Mouse (Mus musculus) megakaryocyte-erythroid progenitor cell, adult 5-6 weeks (primary cell): Measurements from ENCODE around the gene Fosl1. TPM values are rescaled to one million over a fixed set of nuclear protein-coding genes. Genes with fewer than 3 reads are reported as not detected.
A peak's percentile ranks its signal among the peaks of the same experiment; 100 is the strongest.
"Not testable (repeated sequence)": the region's sequence is repeated elsewhere in the genome, so short reads cannot be mapped to it uniquely, and the experiment has no call there.

ENCODE experiments used
- ATAC-seq: replicated peaks from 2 replicates; pipeline ENCODE4 v1.8.0; 2016; ENCODE audit warnings: mild to moderate bottlenecking, inconsistent platforms; ENCODE audit not compliant: severe bottlenecking, poor library complexity, low FRiP score, low TSS enrichment
- total RNA-seq, 2 experiments: library from RNA; stranded (forward) in 1 of 2; stranded (reverse) in 1 of 2; fragments of 200-1000, 215-1000 nt in 1 of 2; fragments of >200 nt in 1 of 2; fragmentation: Nextera tagmentation in 1 of 2; gene quantifications; 2 replicates each; pipeline ENCODE4 v1.2.3; 2014 to 2017

Fosl1 gene
- total RNA-seq (2014; fragmentation: Nextera tagmentation) = 0.66 and 1.1 TPM in 2 replicates
- total RNA-seq (2017) = 0.30 and 1.9 TPM in 2 replicates

DNA sequence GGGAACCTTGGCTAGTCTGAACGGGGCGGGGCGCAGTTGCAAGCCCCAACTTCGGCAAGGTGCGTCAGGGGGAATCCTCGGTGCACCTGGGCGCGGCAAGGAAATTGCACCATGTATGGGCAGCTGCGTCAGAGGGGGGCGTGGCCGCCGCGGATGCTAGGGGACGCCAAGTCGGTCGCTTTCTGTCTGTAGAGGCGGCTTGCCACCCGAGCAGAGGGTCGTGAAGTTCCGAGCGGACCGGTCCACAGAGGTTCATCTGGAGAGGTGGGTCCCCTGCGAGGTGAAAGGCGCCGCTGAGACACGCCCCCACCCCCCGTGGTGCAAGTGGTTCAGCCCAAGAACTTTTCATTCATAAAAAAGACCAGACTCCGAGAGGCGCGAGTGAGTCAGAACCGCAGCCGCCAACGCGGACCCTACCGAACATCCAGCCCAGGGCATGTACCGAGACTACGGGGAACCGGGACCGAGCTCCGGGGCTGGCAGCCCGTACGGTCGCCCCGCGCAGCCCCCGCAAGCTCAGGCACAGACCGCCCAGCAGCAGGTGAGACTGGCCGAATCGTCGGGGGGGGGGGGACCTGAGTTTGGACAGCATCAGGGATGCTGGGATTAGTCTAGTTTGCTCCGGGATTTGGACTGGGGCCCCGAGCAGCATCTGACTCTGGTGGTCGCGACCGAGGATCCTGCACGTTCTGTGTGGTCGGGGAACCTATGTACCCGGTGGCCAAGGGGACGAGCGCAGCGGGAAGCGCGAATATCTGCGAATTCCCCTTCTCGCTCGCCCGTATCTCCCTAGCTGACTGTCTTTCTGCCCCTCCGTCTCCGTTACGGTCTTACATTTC is at the start of gene Fosl1:
Gene Fosl1, plus strand, starts transcription at position 33 of the 839 bp plus-strand sequence.
- ATAC-seq = peak; percentile 71

DNA sequence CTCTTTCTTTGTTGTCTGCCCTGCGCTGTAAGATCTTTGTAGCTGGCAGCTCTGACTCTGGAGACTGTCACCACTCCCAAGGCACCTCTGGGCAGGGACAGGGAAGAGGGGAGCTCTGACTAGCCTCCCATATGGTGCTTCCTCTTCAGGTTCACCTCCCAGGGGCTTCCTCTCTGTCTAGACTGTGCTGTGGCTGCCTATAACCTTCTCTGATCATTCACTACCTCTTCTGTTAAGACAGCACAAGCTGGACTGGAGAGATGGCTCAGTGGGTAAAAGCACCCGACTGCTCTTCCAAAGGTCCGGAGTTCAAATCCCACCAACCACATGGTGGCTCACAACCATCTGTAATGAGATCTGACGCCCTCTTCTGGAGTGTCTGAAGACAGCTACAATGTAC is 46.3 kb upstream of the Fosl1 start:
- not testable (repeated sequence) for ATAC-seq

DNA sequence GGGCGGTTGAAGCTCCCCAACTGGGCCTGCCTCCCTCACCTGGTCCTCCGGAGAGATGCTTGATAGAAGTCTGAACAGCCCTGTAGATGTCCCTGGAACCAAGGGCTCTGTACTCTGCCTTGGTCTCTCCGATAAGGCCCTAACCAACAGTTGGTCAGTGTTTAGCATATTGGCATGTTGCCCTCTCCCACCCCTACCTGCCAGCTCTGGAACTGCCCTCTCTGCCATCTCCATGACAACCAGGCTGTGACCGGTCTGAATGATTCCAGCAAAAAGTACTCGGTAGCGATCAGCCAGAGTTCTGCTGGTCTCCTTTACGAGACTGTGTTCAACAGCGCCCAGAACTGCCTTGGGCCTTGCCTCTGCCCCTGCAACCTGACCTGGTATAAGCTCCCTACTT is 45.1 kb upstream of the Fosl1 start, which contains the start of gene Tsga10ip:
Gene Tsga10ip, minus strand, starts transcription at position 234 of the 400 bp plus-strand sequence.
- ATAC-seq = no peak

DNA sequence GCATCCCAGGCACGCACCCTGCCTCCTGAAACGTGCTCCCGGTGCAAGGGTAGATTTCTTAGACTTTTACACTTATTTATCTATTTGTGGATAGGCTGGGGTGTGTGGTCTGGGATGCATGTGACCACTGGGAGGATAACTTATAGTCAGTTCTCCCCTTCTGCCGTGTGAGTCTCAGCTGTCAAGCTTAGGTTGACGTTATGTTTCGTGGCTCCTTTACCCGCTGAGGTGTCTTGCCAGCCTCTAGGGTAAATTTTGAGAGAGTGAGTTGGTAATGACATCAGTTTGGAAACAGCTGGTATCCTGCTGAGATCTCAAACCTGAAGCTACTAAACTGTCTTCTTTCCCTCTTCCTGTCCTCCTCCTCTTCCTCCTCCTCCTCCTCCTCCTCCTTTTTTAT is 41.4 kb upstream of the Fosl1 start:
- ATAC-seq = peak; percentile 62

DNA sequence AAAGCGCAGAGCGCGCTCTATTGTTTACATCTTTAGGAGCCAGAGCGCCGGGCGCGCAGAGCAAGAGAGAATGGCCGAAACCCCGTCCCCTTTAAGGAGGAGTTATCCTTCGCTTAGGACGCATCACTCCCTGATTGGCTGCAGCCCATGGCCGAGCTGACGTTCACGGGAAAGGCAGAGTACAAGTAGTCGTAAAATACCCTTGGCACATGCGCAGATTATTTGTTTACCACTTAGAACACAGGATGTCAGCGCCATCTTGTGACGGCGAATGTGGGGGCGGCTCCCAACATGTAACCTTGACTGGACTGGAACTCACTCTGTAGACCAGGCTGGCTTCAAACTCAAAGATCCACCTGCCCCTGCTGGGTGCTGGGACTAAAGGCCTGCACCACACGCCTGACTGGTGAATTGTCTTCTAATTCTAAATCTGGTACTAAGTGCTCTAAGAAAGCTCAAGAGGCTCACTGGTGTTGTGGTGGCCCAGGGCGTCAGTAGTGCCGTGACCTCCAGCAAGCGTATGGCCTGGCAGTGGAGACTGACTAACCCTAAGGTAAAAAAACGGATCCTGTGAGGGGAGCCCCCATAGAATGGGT is 40.7 kb upstream of the Fosl1 start:
- ATAC-seq = peak; percentile 48

DNA sequence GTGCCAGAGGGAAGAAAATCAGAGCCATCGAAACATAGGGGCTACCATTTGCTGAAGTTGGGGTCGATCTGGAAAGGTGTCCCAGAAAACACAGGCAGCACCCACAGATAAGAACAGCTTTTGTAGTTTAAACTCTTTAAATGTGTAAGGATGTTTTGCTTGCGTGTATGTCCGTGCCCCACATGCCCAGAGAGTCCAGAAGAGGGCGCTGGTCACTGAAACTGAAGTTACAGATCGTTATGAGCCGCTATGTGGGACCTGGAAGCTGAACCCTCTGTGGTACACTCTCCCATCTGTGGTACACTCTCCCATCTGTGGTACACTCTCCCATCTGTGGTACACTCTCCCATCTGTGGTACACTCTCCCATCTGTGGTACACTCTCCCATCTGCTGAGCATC is 40.2 kb upstream of the Fosl1 start:
- peak; percentile 73 for ATAC-seq

DNA sequence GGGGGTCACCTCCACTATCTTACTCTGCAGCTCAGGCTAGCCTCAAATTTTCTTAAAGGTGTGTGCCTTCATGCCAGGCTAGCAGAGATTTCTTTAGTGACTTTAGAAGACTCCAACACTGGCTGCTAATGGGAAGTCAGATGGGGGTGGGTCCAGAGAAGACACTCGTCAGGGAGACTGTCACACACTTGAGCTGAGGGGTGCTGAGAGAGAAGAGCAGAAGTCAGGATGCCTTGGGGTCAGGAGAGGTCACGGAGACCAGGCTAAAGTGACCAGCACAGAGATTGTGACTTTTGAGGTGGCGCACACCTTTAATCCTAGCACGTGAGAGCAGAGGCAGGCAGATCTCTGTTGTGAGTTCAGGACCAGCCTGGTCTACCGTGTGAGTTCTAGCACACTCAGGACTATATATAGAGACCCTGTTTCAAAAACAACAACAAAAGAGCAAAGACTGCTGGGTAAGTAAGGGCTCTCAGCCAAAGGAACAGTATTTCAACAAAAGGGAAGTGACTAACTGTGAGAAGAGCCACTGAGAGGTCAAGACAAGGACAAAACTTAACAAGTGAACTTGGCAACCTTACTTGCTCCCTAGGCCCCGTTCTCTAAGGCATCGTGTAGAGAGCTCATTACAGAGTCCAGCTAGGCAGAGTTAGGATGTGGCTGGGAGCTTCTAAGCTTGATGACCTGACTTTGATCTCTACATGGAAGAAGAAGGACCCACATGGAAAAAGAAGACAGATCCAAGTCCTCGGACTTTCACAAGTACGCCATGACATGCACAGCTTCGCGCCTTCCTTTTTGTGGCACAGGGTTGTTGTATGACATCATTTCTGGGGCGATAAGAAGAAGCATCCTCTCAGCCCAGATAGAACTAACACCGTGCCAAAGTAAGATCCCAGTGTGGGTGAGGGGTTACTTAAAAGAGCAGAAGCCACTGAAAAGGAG is 39.0 kb upstream of the Fosl1 start:
- ATAC-seq = no peak

DNA sequence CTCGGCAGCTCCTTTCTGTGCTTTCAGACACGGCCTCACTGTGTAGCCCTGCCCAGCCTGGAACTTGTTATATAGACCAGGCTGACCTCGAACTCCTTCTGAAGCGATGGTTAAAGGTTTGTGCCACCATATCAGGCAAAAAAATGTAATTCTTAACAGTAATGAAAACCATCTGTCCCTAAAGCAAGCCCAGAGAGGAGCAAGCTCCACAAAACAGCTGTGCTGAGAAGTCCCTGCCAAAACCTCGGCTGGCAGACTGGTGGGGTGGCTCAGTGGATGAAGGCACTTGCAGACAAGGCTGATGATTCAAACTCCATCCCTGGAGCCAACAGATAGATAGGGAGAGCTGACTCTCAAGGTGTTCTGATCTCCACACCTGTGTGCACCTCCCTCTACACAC is 38.3 kb upstream of the Fosl1 start:
- no peak for ATAC-seq

DNA sequence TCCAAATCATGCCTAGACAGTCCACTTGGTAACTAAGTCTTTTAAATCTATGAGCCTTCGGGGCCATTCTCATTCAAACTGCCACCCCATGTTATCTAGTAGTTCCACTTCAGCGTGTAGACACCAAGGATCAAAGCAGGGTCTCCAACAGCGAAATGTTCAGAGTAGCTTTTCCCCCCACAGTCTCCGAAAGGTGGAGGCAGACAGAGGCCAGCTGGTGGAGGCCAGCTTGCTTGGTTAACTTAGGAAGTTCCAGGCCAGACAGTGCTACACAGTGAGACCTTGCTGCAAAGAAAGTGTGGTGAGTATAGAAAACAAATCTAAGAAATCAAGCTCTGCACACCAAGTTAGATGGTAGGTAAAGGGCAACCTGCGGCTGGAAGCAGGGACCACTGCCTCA is 36.7 kb upstream of the Fosl1 start:
- ATAC-seq = no peak

DNA sequence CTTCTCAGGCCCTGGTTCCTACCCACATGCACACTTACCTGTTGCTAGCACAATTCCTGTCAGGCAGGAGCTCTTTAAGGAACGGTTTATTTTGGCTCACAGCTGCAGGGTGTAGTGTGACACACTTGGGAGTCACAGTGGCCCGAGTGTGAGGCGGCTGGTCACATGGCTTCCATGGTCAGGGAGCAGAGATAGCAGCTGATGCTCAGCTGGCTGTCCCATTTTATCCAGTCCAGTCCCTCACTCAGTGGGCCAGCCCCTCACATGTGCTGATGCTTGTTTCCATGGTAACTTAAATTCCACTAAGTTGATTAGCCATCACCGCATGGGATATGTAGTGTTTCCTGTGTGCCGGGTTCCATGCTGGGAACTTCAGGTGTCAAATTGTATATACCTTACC is 35.4 kb upstream of the Fosl1 start:
- no peak for ATAC-seq

DNA sequence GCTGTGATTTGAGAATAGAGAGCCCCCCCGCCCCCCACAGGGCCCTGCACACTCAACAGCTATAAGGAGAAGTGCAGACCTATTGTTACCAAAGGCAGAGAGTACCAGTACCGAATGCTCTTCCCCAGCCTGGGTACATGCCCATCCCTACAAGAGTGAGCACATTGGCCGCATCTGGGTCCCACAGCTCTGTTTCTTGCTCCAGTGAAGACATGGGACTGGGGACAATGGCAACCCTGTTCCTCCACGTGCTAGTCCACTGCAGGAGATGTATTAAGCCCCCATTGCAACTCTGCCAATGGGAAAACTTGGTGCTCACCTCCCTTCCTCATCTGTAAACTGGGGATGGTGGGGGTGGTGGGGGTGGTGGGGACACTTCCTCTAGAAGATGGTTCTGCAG is 33.5 kb upstream of the Fosl1 start:
- ATAC-seq = no peak

DNA sequence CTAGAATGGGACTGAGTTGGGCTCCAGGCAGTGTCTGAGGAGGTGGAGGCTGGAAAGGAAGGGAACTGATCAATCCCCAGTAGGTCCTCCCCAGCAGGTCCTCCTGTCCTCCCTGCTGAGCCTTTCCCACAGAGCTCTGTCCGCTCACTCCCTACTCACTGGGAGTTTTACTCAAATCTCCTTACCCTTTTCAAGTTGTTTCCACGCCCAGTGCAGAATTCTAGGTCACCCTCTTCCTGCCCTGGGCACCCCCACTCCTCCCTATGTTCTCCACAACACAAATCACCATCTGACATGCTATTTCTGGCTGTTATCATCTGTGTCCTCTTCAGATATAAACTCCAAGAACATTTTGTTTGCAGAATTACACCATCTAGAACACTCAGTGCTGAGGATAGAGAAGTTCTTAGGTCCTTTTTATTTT is 32.8 kb upstream of the Fosl1 start:
- ATAC-seq = no peak

DNA sequence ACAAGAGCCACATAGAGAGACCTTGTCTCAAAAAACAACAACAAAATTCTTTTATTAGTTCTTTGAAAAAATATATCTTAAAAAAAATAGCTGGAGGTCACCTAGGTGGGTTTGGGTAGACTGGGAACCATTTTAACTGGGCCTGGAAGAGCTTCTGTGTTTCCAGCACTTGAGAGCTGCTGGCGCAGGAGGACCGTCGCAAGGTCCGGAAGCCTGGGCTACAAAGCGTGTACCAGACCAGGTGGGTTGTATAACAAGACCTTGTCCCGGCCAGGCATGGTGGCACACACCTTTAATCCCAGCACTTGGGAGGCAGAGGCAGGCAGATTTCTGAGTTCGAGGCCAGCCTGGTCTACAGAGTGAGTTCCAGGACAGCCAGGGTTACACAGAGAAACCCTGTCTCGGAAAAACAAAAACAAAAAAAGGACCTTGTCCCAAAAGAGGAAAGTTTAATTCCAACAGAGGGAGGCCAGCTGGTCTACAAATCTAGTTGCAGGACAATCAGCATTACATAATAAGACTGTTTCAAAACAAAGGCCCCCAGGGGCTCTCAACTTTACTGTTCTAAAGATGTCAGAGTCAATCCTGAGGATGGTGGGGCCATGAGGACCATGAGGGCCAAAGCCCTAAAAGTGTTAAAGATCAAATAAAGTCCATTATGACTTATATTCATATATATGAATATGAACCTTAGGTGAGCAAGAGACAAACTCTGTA is 28.4 kb upstream of the Fosl1 start:
- ATAC-seq = no peak

DNA sequence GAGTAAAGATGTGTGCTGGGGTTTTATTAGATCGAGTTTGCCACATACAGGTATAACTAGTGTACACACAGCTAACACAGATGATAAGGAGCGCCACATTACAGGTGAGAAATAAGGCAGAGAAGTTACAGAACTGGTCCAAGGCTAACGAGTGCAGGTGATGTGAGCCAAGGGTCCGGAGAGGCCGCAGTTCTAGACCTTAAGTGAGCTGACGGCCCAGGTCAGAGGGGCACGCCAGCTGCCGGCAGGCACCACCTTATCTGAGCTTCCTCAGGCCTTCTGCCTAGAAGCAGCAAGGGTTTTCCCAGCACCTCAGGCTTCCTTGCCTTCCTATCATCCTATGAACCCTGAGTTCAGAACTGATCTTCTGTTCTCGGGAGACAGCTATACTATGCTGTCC is 27.7 kb upstream of the Fosl1 start:
- no peak for ATAC-seq

DNA sequence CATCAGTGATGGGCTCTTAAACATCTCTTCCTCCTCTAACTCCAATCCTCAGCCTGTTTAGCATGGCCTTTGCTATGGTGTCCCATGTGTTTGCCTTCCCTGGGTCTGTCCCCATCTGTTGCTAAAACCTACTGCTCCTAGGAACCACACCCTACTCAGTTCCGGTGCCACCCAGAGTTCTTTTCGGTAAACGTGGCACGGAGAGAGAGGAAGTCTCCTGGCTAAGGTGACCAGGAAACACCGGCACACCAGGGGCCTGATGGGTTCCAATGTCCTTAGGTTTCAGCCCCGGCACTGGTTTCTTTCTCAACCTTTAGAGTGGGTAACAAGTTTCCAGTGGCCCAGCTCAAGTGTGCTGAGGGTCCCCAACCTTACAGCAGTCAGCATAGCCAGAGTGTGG is 26.8 kb upstream of the Fosl1 start:
- no peak for ATAC-seq

DNA sequence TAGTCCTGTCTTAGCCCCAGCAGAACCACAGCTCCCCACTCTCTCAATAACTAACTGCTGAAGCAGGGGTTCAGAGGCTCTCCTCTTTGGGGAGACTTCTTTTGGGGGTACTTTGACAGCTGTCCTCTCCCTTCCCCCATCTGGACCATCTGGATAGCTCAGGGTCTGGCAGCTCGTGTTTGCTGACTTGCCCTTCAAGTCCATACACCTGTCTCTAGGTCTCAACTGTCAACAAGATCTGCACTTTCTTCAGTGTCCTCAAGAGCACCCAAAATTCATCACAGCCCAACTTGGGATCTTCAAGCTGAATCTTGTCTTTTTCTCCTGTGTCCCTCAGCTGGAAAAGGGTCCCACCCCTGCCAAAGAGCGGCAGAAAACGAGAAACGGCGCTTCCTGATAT is 25.6 kb upstream of the Fosl1 start:
- ATAC-seq = no peak

DNA sequence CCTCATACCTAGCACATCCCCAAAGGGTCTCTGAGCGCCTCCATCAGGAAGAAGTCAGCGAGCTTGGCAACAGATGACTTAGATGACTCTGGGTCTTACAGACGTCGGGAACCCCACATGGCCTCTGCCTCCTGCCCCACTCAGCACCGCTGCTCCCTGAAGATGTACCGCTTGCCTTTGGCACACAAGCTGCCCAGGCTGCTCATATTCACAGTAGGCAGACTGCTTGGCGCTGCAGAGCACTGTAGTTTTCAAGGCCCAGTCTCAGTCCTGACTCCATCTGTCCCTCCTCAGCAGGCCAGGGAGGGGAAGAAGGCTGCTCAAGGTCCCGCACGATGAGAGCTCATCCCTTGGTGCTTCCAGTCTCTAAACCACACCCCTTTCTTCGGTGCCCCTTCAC is 25.1 kb upstream of the Fosl1 start:
- no peak for ATAC-seq

DNA sequence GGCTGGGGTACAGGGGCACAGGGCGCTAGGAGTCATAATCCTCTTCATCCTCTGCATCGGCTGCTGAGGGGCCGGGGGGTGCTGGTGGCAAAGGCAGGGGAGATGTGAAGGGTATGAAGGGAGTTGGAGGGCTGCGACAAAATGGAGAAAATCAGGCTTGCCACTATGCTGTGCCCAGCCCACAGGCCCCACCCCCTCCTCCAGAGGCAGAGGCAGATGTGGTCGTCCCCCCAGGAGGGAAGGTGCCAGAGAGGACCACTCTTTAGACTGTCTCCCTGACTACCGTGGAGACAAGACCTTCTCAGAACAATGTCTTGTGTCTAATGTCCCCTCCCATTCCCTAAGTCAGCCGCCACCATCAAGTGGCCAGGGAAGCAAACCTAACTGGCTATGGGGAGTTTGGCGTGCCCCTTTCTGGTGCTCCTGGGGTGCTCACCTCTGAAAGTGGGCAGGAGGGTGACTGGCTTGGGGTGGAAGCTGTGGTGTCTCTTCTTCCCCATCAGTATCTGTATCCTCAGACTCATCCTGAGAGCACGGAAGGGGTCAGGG is 24.4 kb upstream of the Fosl1 start:
- ATAC-seq = no peak

DNA sequence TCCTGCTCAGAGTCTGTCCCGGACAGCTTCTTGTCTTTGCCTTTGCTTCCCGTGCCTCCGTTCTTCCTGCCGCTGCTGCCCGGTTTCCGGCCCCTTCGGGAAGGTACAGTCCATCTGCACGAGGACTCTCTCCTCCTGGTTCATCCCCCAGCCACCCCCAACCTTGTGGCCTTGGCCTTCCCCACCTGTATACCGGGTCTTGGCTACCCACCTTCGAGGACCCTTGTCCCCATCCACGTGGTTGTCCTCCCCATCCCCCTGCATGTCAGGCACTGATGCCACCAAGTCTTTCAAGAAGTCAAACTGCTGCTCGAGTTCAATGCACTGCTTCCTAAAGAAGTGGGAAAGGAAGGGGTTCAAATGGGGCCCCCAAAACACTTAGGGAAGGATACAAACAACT is 23.8 kb upstream of the Fosl1 start:
- no peak for ATAC-seq
